Mouse (Mus musculus) macrophage (primary cell): ENCODE results near the gene Nat8l. TPM values are rescaled to one million over a fixed set of nuclear protein-coding genes. Genes with fewer than 3 reads are reported as not detected.
A peak's percentile ranks its signal among the peaks of the same experiment; 100 is the strongest.
"Not testable (repeated sequence)": the region's sequence is repeated elsewhere in the genome, so short reads cannot be mapped to it uniquely, and the experiment has no call there.

ENCODE experiments used
- H3K27ac ChIP-seq: fragments of 350-480 bp; formaldehyde crosslinking; 2 replicates; pipeline ENCODE4 v1.9.0; 2021
- H3K36me3 ChIP-seq: fragments of 350-480 bp; formaldehyde crosslinking; 2 replicates; pipeline ENCODE4 v1.9.0; 2021; ENCODE audit errors: inconsistent target
- H3K4me3 ChIP-seq: fragments of 350-480 bp; formaldehyde crosslinking; 2 replicates; pipeline ENCODE4 v1.9.0; 2021; ENCODE audit errors: inconsistent target
- H3K79me2 ChIP-seq: fragments of 350-480 bp; formaldehyde crosslinking; 2 replicates; pipeline ENCODE4 v1.9.0; 2021; ENCODE audit errors: inconsistent target
- WGBS: methylation state at CpG from one replicate; pipeline ENCODE4 v1.1.7; 2026; ENCODE audit warnings: inconsistent platforms; ENCODE audit not compliant: missing documents; 5-methylcytosine and 5-hydroxymethylcytosine counted together
- polyA plus RNA-seq: library from polyadenylated mRNA; stranded (reverse); fragments of 250-400 nt; gene quantifications from 3 replicates; pipeline ENCODE4 v1.2.4, GENCODE M21; 2018; ENCODE audit warnings: inconsistent platforms
- total RNA-seq, 78 experiments: library from RNA; depleted of rRNA; stranded (reverse); fragments of 250-400 nt; gene quantifications; 1 replicate in 9 of 78; 2 replicates in 24 of 78; 3 replicates in 43 of 78; 4 replicates in 2 of 78; pipeline ENCODE4 v1.2.4; 2018; ENCODE audit warnings: inconsistent platforms in 56 of 78

Nat8l gene
- total RNA-seq (2018; cell fraction: chromatin; rRNA removed) = 1 to 10 TPM in 11 of 26 experiments, under 1 TPM in 13, not detected in 2; 0.08 to 7.4 (median 0.84) TPM
- total RNA-seq (2018; cell fraction: cytosol; rRNA removed) = 10 to 100 TPM in 7 of 26 experiments, 1 to 10 TPM in 14, under 1 TPM in 5; 0.53 to 13.1 (median 3.1) TPM
- total RNA-seq (2018; cell fraction: nucleus; rRNA removed) = 10 to 100 TPM in 2 of 26 experiments, 1 to 10 TPM in 20, under 1 TPM in 4; 0.42 to 17.1 (median 2.2) TPM
- polyA plus RNA-seq = 1.8 to 9.4 TPM (median 5.4 TPM) in 3 replicates

GRCm38 (mm10) chr5:33995843-33996693 lies at the start of gene Nat8l:
Gene Nat8l (plus strand): TSS chr5:33995984.
- H3K27ac ChIP-seq = no peak within 1 kb of the TSS
- no peaks in the 10 kb centered on the region for H3K79me2 ChIP-seq
- H3K36me3 ChIP-seq = no peaks in the 10 kb centered on the region
- peak within 1 kb of the TSS; percentile 19; the same call in 1 of the 2 replicates for H3K4me3 ChIP-seq
- WGBS = 1% methylated on average over 87 of the region's 90 CpGs

DNA sequence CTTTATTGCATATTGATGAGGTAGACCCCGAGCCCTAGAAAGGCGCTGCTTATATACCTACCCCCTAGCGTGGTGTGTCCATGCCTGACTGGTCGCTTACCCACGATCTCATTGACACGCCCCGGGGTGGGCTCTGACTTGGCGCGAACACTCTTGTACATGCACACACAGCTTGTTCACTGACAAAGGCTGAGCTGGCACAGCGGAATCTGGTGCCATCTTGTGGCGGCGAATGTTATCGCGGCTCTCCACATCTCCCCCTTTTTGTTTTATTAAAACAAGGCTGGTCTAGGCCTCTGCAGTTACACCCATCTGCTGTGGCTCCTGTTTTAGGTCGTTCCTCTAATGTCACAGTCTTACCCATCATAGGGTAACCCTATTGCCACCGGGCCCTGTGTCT lies 48.7 kb upstream of the Nat8l start:
- 93% methylated on average over 15 of the region's 16 CpGs for WGBS
- H3K79me2 ChIP-seq, H3K4me3 ChIP-seq: not testable (repeated sequence)

DNA sequence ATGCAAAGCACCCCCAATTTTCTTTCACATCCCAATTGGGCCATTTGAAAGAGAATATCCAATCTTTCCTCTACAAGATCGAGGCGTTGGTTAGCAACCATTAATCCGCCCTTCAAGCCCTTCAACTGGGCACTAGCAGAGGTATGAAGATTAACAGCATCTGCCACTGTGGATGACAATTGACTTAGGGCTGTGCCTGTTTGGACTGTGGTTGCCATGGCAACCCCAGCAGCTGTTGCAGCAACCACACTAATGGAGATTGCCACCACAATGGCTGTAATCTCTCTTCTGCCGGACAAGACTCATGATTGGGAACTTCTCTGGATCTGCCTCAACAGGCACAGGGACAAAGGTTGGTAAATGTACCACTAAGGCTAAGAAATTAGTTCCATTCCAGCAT lies 47.5 kb upstream of the Nat8l start:
- no peaks in the 10 kb centered on the region for H3K79me2 ChIP-seq
- 97% methylated on average over 3 of the region's 4 CpGs for WGBS
- H3K36me3 ChIP-seq = no peaks in the 10 kb centered on the region
- H3K27ac ChIP-seq = no peak overlapping the region
- H3K4me3 ChIP-seq = no peak overlapping the region

More for the DNA sequence above, 48.7 kb upstream of the Nat8l start:
- not testable (repeated sequence) for H3K36me3 ChIP-seq, H3K27ac ChIP-seq

DNA sequence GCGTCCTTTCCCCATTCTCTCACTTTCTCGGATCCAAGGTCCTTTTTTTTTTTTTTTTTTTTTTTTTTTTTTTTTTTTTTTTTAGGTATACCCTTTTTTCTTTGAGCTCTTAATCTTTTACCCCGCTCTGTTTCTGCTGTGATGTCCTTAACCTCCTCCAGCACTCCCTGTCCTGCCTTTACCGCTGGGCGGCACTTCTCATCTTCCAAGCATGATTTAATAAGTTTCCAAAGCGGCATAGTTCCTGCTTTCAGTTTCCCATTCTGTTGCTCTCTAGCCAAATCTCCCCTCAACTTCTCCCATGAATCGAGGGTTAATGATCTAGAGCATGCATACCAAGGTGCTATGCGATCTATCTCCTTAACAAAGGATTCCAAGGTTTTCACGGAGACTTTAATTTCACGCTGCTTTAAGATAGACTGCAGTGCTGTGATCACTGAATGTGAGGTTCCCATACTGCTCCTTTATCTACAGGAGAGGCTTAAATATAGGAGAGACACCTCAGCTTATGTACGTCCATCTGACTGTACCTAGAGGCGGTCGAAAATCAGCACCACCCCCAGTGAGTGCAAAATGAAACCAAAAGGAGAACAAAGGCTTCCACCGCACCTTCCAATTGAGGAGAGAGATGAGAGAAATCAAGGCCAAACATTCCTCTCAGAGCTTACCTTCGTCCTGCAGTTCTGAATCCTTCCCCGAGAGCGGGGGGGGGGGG lies 42.2 kb upstream of the Nat8l start:
- WGBS = 89% methylated on average over 12 of the region's 17 CpGs
- H3K36me3 ChIP-seq = no peaks in the 10 kb centered on the region
- H3K27ac ChIP-seq = no peak overlapping the region
- no peaks in the 10 kb centered on the region for H3K79me2 ChIP-seq
- no peak overlapping the region for H3K4me3 ChIP-seq

DNA sequence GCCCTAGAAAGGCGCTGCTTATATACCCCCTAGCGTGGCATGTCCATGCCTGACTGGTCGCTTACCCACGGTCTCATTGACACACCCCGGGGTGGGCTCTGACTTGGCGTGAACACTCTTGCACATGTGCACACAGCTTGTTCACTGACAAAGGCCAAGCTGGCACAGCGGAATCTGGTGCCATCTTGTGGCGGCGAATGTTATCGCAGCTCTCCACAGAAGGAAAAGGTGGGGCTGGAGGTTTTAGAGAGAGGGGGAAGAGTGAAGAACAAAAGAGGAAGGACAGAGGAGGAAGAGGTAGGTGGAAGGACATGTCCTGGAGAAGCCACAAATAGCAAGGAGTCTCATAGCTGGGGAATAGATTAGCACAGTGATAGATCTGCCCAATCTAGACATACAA lies 41.4 kb upstream of the Nat8l start:
- 50% methylated on average over 10 of the region's 10 CpGs for WGBS
- Histone ChIP-seq H3K4me3 (no peak overlapping the region), H3K79me2 (no peaks in the 10 kb centered on the region), H3K27ac (no peak overlapping the region), H3K36me3 (no peaks in the 10 kb centered on the region)

DNA sequence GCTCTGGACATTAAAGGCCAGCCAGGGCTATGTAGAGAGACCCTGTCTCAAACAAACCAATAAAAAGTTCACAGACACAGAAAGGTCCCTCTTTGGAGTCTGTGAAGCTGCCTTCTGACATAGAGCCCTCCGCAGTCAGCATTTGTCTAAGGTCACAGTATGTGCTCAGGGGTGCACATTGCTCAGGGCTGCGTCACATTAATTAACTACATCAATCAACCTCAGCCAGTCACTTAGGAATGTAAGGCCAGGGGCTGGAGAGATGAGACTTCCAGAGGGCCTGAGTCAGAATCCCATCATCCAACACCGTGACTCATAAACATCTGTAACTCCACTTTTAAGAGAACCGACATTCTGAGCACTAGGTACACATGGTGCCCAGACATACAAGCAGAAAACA lies 39.9 kb upstream of the Nat8l start:
- H3K36me3 ChIP-seq = no peaks in the 10 kb centered on the region
- H3K27ac ChIP-seq = no peak overlapping the region
- H3K4me3 ChIP-seq = no peak overlapping the region
- no peaks in the 10 kb centered on the region for H3K79me2 ChIP-seq
- WGBS = 100% methylated on average over 4 of the region's 4 CpGs

DNA sequence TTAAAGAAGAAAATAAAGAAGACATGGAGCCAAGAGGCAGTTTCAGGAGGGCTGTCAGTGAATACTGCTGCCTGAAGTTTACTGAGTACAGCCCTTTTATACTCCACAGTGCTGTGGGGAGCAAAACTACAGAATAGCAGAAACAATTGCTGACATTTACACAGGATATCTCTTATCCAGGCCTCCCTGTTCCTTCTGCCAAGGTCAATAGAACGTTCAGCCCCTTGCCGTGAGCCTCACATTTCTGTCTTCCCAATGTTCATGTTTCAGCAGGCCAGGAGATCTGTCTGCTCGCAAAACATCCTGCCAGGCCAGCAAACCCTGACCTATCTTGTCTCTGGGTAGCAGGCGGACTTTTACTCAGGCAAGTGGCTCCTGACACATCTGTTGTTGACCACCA lies 36.4 kb upstream of the Nat8l start:
- Histone ChIP-seq H3K36me3 (no peaks in the 10 kb centered on the region), H3K4me3 (no peak overlapping the region), H3K27ac (no peak overlapping the region), H3K79me2 (no peaks in the 10 kb centered on the region)
- 93% methylated on average over 4 of the region's 4 CpGs for WGBS

GRCm38 (mm10) chr5:33974736-33975135 lies 21.0 kb upstream of the Nat8l start:
- Histone ChIP-seq H3K27ac (no peak overlapping the region), H3K79me2 (no peaks in the 10 kb centered on the region), H3K36me3 (no peaks in the 10 kb centered on the region), H3K4me3 (no peak overlapping the region)
- 95% methylated on average over 2 of the region's 2 CpGs for WGBS

GRCm38 (mm10) chr5:33976267-33976666 lies 19.5 kb upstream of the Nat8l start:
- 40% methylated on average over 3 of the region's 3 CpGs for WGBS
- Histone ChIP-seq H3K4me3 (no peak overlapping the region), H3K79me2 (no peaks in the 10 kb centered on the region), H3K36me3 (no peaks in the 10 kb centered on the region), H3K27ac (no peak overlapping the region)

GRCm38 (mm10) chr5:33982731-33983259 lies 13.0 kb upstream of the Nat8l start:
- H3K4me3 ChIP-seq = no peak overlapping the region; the same call in 1 of the 2 replicates
- no peaks in the 10 kb centered on the region for H3K36me3 ChIP-seq
- 18% methylated on average over 26 of the region's 26 CpGs for WGBS
- no peak overlapping the region for H3K27ac ChIP-seq
- no peaks in the 10 kb centered on the region for H3K79me2 ChIP-seq

DNA sequence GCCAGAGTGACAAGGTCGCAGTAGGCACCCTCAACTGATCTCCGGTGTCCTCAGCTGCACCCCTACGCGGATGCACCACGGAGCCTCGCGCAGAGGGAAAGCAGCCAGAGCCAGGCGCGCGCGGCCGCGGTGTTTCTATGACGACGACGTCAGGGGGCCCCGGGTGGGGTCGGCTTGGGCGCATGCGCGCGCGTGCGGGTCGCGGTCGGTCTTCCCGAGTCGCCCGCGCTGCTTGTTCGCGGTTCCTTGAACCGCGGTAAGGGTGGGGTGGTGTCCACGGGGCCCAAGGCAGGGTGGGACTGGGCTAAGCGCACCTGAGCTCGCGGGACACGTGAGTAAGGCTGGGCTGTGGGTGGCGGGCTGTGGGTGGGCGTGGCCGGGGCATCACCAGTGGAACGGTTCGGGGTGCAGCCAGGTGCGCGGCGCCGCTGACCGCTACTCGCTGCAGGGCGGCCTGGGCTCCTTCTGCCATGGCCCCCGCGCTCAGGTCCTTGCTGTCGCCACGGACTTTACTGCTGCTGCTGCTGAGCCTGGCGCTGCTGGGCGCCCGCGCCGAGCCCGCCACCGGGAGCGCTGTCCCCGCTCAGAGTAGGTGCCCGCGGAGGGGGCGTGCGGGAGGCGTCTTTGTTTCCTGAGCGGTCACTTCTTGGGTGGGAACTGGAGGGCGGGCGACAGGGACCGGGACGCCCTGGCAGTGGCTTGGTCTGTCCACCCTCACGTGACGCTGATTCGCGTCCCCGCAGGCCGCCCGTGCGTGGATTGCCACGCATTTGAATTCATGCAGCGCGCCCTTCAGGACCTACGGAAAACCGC lies 12.3 kb upstream of the Nat8l start, which contains the start of gene Gm1673:
Gene Gm1673, plus strand, starts transcription at position 125 of the 813 bp plus-strand sequence.
- Histone ChIP-seq H3K79me2 (no peaks in the 10 kb centered on the region), H3K4me3 (no peak within 1 kb of the TSS; the same call in 1 of the 2 replicates), H3K36me3 (no peaks in the 10 kb centered on the region), H3K27ac (no peak within 1 kb of the TSS)
- WGBS = 1% methylated on average over 88 of the region's 88 CpGs

DNA sequence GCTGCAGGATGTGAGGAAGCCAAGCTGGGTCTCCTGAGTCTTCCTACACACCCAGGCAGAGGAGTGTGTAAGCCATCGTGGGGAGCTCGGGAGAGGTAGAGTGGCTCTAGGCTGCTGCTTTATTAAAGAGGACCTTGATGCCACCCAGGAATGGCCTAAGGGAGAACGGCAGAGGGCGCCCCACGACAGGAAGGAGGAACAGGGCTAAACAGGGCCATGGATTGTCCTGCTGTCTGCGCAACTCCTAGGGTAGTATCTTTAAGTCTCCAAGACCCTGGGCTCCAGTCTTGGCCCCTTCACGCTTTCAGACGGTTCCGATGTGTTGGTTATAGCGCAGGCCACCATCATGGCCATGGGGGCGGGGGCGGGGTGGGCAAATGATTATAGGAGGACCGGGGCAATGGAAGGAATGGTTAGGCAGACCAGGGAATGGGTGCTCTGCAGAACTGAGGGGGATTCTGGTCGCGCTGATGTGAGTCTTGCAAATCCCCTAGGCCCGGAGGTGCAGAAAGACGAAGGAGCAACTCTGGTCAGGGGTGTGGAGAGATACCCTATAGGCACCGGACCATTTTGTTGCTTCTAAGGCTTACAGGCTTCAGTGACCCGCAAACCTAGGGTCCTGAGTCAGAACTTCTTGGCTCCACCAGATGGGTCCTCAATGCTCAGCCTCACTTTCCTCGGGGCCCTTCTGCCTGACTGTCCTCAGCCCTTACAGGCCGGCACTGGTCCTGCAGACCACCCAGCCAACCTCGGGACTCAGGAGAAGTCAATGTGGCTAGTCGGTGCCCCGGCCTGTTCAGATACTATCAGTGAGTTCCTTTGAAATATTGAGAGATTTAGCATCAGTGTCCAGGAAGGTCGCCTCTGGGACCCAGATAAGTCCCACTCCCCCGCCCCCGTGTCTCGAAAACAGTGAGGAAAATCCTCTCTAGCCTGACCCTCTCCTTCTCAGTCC lies 836 bp upstream of the Nat8l start:
- Histone ChIP-seq H3K36me3 (no peaks in the 10 kb centered on the region), H3K79me2 (no peaks in the 10 kb centered on the region), H3K4me3 (no peak overlapping the region), H3K27ac (no peak overlapping the region)
- WGBS = 65% methylated on average over 25 of the region's 28 CpGs

DNA sequence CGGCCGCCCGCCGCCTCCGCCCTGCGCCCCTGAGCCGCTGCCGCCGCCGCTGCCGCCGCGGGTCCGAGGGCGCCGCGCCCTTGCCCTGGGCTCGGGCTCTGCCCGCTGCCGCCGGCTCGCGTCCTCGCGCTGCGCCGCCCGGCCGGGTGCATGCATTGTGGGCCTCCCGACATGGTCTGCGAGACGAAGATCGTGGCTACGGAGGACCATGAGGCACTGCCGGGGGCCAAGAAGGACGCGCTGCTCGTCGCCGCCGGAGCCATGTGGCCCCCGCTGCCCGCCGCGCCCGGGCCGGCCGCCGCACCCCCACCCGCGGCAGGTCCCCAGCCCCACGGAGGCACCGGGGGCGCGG lies 886 bp downstream of the Nat8l start:
- Histone ChIP-seq H3K36me3 (no peaks in the 10 kb centered on the region), H3K27ac (no peak overlapping the region), H3K4me3 (no peak overlapping the region), H3K79me2 (no peaks in the 10 kb centered on the region)
- 0% methylated on average over 50 of the region's 55 CpGs for WGBS
